Mouse (Mus musculus): Measurements from ENCODE around the gene Nin. TPM values are rescaled to one million over a fixed set of nuclear protein-coding genes. Genes with fewer than 3 reads are reported as not detected.

Gene Nin
- polyA plus RNA-seq, 1 experiment from 2014 or later: 11.1 TPM

GRCm38 (mm10) chr12:70101823-70102222 is 11.7 kb downstream of the Nin start:
- no peaks in the 10 kb centered on the region for H3K36me3 ChIP-seq (ENCODE audit: control insufficient read depth, insufficient read depth, low read length)
- H3K4me3 ChIP-seq (ENCODE audit: low read depth, low read length): no peak overlapping the region
- WGBS: 87% methylated on average over 5 of the region's 5 CpGs
- H3K4me2 ChIP-seq: no peak overlapping the region
- no peak overlapping the region for H3K27ac ChIP-seq (ENCODE audit: low read depth, low read length)
- no peak overlapping the region for H3K9ac ChIP-seq (ENCODE audit: low read length)
- H3K9me3 ChIP-seq (ENCODE audit: control insufficient read depth, low read length): no peaks in the 10 kb centered on the region
- no peaks in the 10 kb centered on the region; the same call in 1 of the 2 replicates for H3K27me3 ChIP-seq (ENCODE audit: control insufficient read depth, insufficient read depth, low read length)
- DNase-seq (ENCODE audit: low spot score, missing footprints): no peak
- peaks cover 15% of the 10 kb centered on the region for H3K4me1 ChIP-seq (ENCODE audit: control insufficient read depth, insufficient read depth, low read length)
- no peak for ATAC-seq (ENCODE audit: low FRiP score)

- Histone ChIP-seq H3K36me3 (ENCODE audit: control insufficient read depth, insufficient read depth, low read length) (no peaks in the 10 kb centered on the region), H3K27ac (ENCODE audit: low read depth, low read length) (no peak overlapping the region), H3K4me3 (ENCODE audit: low read depth, low read length) (no peak overlapping the region), H3K4me1 (ENCODE audit: control insufficient read depth, insufficient read depth, low read length) (peaks cover 4% of the 10 kb centered on the region), H3K27me3 (ENCODE audit: control insufficient read depth, insufficient read depth, low read length) (no peaks in the 10 kb centered on the region; the same call in 1 of the 2 replicates), H3K9ac (ENCODE audit: low read length) (no peak overlapping the region), H3K9me3 (ENCODE audit: control insufficient read depth, low read length) (no peaks in the 10 kb centered on the region), H3K4me2 (no peak overlapping the region)
- 94% methylated on average over 7 of the region's 7 CpGs for WGBS
- DNase-seq (ENCODE audit: low spot score, missing footprints): no peak
- no peak for ATAC-seq (ENCODE audit: low FRiP score)
These were observed 15.6 kb downstream of the Nin start for GRCm38 (mm10) chr12:70097901-70098300.

- H3K9me3 ChIP-seq (ENCODE audit: control insufficient read depth, low read length): no peaks in the 10 kb centered on the region
- ATAC-seq (ENCODE audit: low FRiP score): no peak
- 89% methylated on average over 3 of the region's 3 CpGs for WGBS
- no peaks in the 10 kb centered on the region for H3K27me3 ChIP-seq (ENCODE audit: control insufficient read depth, insufficient read depth, low read length)
- no peak overlapping the region for H3K27ac ChIP-seq (ENCODE audit: low read depth, low read length)
- H3K9ac ChIP-seq (ENCODE audit: low read length): no peak overlapping the region
- H3K4me3 ChIP-seq (ENCODE audit: low read depth, low read length): no peak overlapping the region
- no peak overlapping the region for H3K4me2 ChIP-seq
- H3K4me1 ChIP-seq (ENCODE audit: control insufficient read depth, insufficient read depth, low read length): peaks cover 4% of the 10 kb centered on the region
- H3K36me3 ChIP-seq (ENCODE audit: control insufficient read depth, insufficient read depth, low read length): no peaks in the 10 kb centered on the region
- DNase-seq (ENCODE audit: low spot score, missing footprints): no peak
These were observed 16.2 kb downstream of the Nin start for GRCm38 (mm10) chr12:70097316-70097715.

GRCm38 (mm10) chr12:70093266-70093893 is 20.1 kb downstream of the Nin start:
- Histone ChIP-seq H3K4me3 (ENCODE audit: low read depth, low read length) (no peak overlapping the region), H3K9me3 (ENCODE audit: control insufficient read depth, low read length) (no peaks in the 10 kb centered on the region), H3K4me1 (ENCODE audit: control insufficient read depth, insufficient read depth, low read length) (peaks cover 4% of the 10 kb centered on the region), H3K27ac (ENCODE audit: low read depth, low read length) (no peak overlapping the region), H3K4me2 (no peak overlapping the region), H3K36me3 (ENCODE audit: control insufficient read depth, insufficient read depth, low read length) (no peaks in the 10 kb centered on the region), H3K9ac (ENCODE audit: low read length) (no peak overlapping the region), H3K27me3 (ENCODE audit: control insufficient read depth, insufficient read depth, low read length) (no peaks in the 10 kb centered on the region)
- no peak for ATAC-seq (ENCODE audit: low FRiP score)
- WGBS: 78% methylated on average over 6 of the region's 6 CpGs
- DNase-seq (ENCODE audit: low spot score, missing footprints): no peak

- 87% methylated on average over 4 of the region's 4 CpGs for WGBS
- ATAC-seq (ENCODE audit: low FRiP score): no peak
These were observed 25.2 kb downstream of the Nin start for GRCm38 (mm10) chr12:70088297-70088696.

GRCm38 (mm10) chr12:70085351-70085750 is 28.2 kb downstream of the Nin start:
- Histone ChIP-seq H3K36me3 (ENCODE audit: control insufficient read depth, insufficient read depth, low read length) (no peaks in the 10 kb centered on the region), H3K4me3 (ENCODE audit: low read depth, low read length) (no peak overlapping the region), H3K9me3 (ENCODE audit: control insufficient read depth, low read length) (no peaks in the 10 kb centered on the region; the same call in 1 of the 2 replicates), H3K4me2 (no peak overlapping the region), H3K27ac (ENCODE audit: low read depth, low read length) (no peak overlapping the region), H3K27me3 (ENCODE audit: control insufficient read depth, insufficient read depth, low read length) (no peaks in the 10 kb centered on the region), H3K4me1 (ENCODE audit: control insufficient read depth, insufficient read depth, low read length) (no peaks in the 10 kb centered on the region), H3K9ac (ENCODE audit: low read length) (no peak overlapping the region)
- DNase-seq (ENCODE audit: low spot score, missing footprints) (no peak), ATAC-seq (ENCODE audit: low FRiP score) (no peak)
- 90% methylated on average over 3 of the region's 3 CpGs for WGBS

More at GRCm38 (mm10) chr12:70088297-70088696, 25.2 kb downstream of the Nin start:
- Histone ChIP-seq H3K27ac (ENCODE audit: low read depth, low read length) (no peak overlapping the region), H3K27me3 (ENCODE audit: control insufficient read depth, insufficient read depth, low read length) (no peaks in the 10 kb centered on the region), H3K9ac (ENCODE audit: low read length) (no peak overlapping the region), H3K4me1 (ENCODE audit: control insufficient read depth, insufficient read depth, low read length) (no peaks in the 10 kb centered on the region), H3K4me3 (ENCODE audit: low read depth, low read length) (no peak overlapping the region), H3K9me3 (ENCODE audit: control insufficient read depth, low read length) (no peaks in the 10 kb centered on the region; the same call in 1 of the 2 replicates), H3K4me2 (no peak overlapping the region), H3K36me3 (ENCODE audit: control insufficient read depth, insufficient read depth, low read length) (no peaks in the 10 kb centered on the region)
- no peak for DNase-seq (ENCODE audit: low spot score, missing footprints)

- WGBS: 89% methylated on average over 5 of the region's 5 CpGs
- no peak for ATAC-seq (ENCODE audit: low FRiP score)
- H3K4me2 ChIP-seq: no peak overlapping the region
- no peaks in the 10 kb centered on the region for H3K36me3 ChIP-seq (ENCODE audit: control insufficient read depth, insufficient read depth, low read length)
- no peaks in the 10 kb centered on the region for H3K27me3 ChIP-seq (ENCODE audit: control insufficient read depth, insufficient read depth, low read length)
- H3K9ac ChIP-seq (ENCODE audit: low read length): no peak overlapping the region
- H3K4me1 ChIP-seq (ENCODE audit: control insufficient read depth, insufficient read depth, low read length): no peaks in the 10 kb centered on the region
- H3K9me3 ChIP-seq (ENCODE audit: control insufficient read depth, low read length): no peaks in the 10 kb centered on the region; the same call in 1 of the 2 replicates
- H3K4me3 ChIP-seq (ENCODE audit: low read depth, low read length): no peak overlapping the region
- no peak for DNase-seq (ENCODE audit: low spot score, missing footprints)
- no peak overlapping the region for H3K27ac ChIP-seq (ENCODE audit: low read depth, low read length)
These were observed 29.3 kb downstream of the Nin start for GRCm38 (mm10) chr12:70084198-70084597.

GRCm38 (mm10) chr12:70083737-70084136 is 29.8 kb downstream of the Nin start:
- Histone ChIP-seq H3K9ac (ENCODE audit: low read length) (no peak overlapping the region), H3K4me3 (ENCODE audit: low read depth, low read length) (no peak overlapping the region), H3K4me2 (no peak overlapping the region), H3K4me1 (ENCODE audit: control insufficient read depth, insufficient read depth, low read length) (no peaks in the 10 kb centered on the region), H3K9me3 (ENCODE audit: control insufficient read depth, low read length) (no peaks in the 10 kb centered on the region; the same call in 1 of the 2 replicates), H3K27ac (ENCODE audit: low read depth, low read length) (no peak overlapping the region), H3K27me3 (ENCODE audit: control insufficient read depth, insufficient read depth, low read length) (no peaks in the 10 kb centered on the region), H3K36me3 (ENCODE audit: control insufficient read depth, insufficient read depth, low read length) (no peaks in the 10 kb centered on the region)
- 96% methylated on average over 4 of the region's 4 CpGs for WGBS
- ATAC-seq (ENCODE audit: low FRiP score) (no peak), DNase-seq (ENCODE audit: low spot score, missing footprints) (no peak)

GRCm38 (mm10) chr12:70082935-70083532 is 30.5 kb downstream of the Nin start:
- no peak overlapping the region for H3K9ac ChIP-seq (ENCODE audit: low read length)
- H3K27me3 ChIP-seq (ENCODE audit: control insufficient read depth, insufficient read depth, low read length): no peaks in the 10 kb centered on the region
- H3K9me3 ChIP-seq (ENCODE audit: control insufficient read depth, low read length): no peaks in the 10 kb centered on the region; the same call in 1 of the 2 replicates
- no peak overlapping the region for H3K4me2 ChIP-seq
- no peaks in the 10 kb centered on the region for H3K4me1 ChIP-seq (ENCODE audit: control insufficient read depth, insufficient read depth, low read length)
- ATAC-seq (ENCODE audit: low FRiP score) (no peak), DNase-seq (ENCODE audit: low spot score, missing footprints) (no peak)
- WGBS: 89% methylated on average over 3 of the region's 3 CpGs
- H3K36me3 ChIP-seq (ENCODE audit: control insufficient read depth, insufficient read depth, low read length): no peaks in the 10 kb centered on the region
- H3K4me3 ChIP-seq (ENCODE audit: low read depth, low read length): no peak overlapping the region
- H3K27ac ChIP-seq (ENCODE audit: low read depth, low read length): no peak overlapping the region

All from midbrain, embryonic 11.5 days (tissue).